Mouse (Mus musculus) small intestine, adult 2 months (tissue): ENCODE data around the gene Gm20388. TPM values are rescaled to one million over a fixed set of nuclear protein-coding genes. Genes with fewer than 3 reads are reported as not detected.

Source experiments
- H3K27ac ChIP-seq: fragments of 200-500 bp; 2 replicates; pipeline ENCODE4 v1.5.1; 2012; ENCODE audit warnings: low read depth, low read length, control low read depth, inconsistent platforms; ENCODE audit not compliant: insufficient read depth
- H3K27me3 ChIP-seq: fragments of 200-500 bp; 2 replicates; pipeline ENCODE4 v1.6.1; 2012; ENCODE audit warnings: mild to moderate bottlenecking, moderate library complexity, low read length, inconsistent platforms; ENCODE audit not compliant: control insufficient read depth, insufficient read depth
- H3K36me3 ChIP-seq: fragments of 200-500 bp; 2 replicates; pipeline ENCODE4 v1.6.1; 2012; ENCODE audit warnings: mild to moderate bottlenecking, low read length, control low read depth, inconsistent platforms; ENCODE audit not compliant: control insufficient read depth, insufficient read depth
- H3K4me1 ChIP-seq: fragments of 200-500 bp; 2 replicates; pipeline ENCODE4 v1.6.1; 2012; ENCODE audit warnings: low read length, inconsistent platforms, mixed read lengths; ENCODE audit not compliant: control insufficient read depth, insufficient read depth, insufficient read length
- H3K4me3 ChIP-seq: fragments of 200-500 bp; 2 replicates; pipeline ENCODE4 v1.5.1; 2012; ENCODE audit warnings: low read depth, mild to moderate bottlenecking, control low read depth, inconsistent platforms, low read length, moderate library complexity
- CTCF ChIP-seq: fragments of 200-500 bp; IDR thresholded peaks from 2 replicates; pipeline ENCODE4 v1.5.1; 2012; ENCODE audit warnings: low read depth, mild to moderate bottlenecking, control low read depth, inconsistent platforms, low read length, moderate library complexity, mixed read lengths; ENCODE audit not compliant: insufficient replicate concordance, insufficient read length; ENCODE audit errors: extremely low read depth
- POLR2A ChIP-seq: fragments of 200-500 bp; IDR thresholded peaks from 2 replicates; pipeline ENCODE4 v1.6.1; 2012; ENCODE audit warnings: low read depth, mild to moderate bottlenecking, control low read depth, inconsistent platforms, low read length, moderate library complexity
- WGBS: fragments of 180-500 bp; shearing (Covaris S2); methylation state at CpG from one replicate; pipeline ENCODE4 v1.1.7; 2018; 5-methylcytosine and 5-hydroxymethylcytosine counted together
- polyA plus RNA-seq: library from polyadenylated mRNA; depleted of rRNA; stranded (reverse); fragments of >200 nt; gene quantifications from 2 replicates; pipeline ENCODE4 v1.2.3, GENCODE M21; 2012

The Gm20388 gene
- polyA plus RNA-seq, 1 experiment, result 37.3 TPM

DNA sequence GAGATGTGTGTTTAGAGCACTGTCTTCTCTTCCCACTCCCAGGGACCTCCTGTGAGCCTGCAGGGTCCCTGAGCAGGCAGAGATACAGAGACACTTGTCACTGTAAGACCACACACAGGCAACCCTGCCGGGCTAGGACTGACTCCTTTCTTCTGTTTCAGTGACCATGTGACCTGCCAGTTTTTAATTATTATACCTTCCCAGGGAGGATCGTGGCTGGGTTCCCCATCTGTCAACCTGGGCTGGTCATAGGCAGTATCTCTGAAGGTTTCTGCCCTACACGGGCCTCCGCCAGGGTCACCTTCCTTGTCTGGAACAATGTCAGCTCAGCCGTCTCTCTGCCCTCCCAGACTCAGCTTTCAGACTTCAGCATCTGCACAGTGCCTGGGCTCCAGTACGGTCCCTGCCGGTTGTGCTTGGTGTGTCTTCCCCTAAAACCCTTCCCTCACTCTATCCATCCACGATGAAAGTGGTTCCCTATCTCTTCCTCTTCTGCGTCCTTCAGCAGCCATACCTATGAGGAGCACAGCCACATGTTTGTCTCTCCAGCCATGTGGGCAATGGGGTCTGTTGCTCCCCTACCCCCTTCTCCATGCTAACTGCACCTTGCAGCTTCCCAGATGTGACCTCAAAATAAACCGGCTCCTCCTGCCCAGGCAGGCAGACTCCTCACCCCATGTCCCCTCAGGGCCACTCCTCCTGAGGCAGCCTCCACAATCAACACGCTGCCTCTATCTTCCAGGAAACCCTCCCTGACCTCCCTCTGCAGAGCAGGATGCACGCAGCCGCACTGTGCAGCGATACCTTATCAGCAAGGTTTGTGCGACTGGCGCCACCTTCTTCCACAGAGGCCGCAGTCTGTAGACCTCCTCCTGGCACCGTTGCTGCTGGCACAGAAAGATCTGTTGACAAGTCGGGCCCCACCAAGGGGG is 2825.2 kb downstream of the Gm20388 start:
- Histone ChIP-seq H3K36me3 (no peaks in the 10 kb centered on the region), H3K27ac (no peak overlapping the region), H3K27me3 (no peaks in the 10 kb centered on the region), H3K4me3 (no peak overlapping the region), H3K4me1 (peaks cover 6% of the 10 kb centered on the region; the same call in 1 of the 2 replicates)
- no peak for TF ChIP-seq POLR2A
- TF ChIP-seq CTCF, result no peak
- 26% methylated on average over 19 of the region's 19 CpGs for WGBS

DNA sequence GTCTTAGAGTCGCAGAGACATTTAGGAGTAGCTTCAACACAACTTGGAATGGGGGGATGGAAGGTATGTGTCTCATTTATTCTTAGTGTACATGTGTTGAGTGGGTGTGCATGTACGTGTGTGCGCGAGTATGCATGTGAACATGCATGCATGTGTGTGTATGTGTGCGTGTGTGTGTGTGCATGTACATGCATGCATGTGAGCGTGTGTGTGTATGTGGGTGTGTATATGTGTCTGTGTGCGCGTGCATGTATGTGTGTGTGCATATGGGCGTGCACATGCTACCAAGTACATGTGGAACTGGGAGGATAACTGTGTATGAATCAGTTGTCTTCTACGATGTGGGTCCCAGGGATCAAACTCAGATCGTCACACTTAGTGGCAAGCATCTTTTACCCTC is 2826.0 kb downstream of the Gm20388 start:
- H3K4me1 ChIP-seq, result peaks cover 6% of the 10 kb centered on the region; the same call in 1 of the 2 replicates
- no peaks in the 10 kb centered on the region for H3K36me3 ChIP-seq
- no peaks in the 10 kb centered on the region for H3K27me3 ChIP-seq
- no peak overlapping the region for H3K27ac ChIP-seq
- 88% methylated on average over 11 of the region's 11 CpGs for WGBS
- no peak overlapping the region for H3K4me3 ChIP-seq
- TF ChIP-seq POLR2A (no peak), CTCF (no peak)

DNA sequence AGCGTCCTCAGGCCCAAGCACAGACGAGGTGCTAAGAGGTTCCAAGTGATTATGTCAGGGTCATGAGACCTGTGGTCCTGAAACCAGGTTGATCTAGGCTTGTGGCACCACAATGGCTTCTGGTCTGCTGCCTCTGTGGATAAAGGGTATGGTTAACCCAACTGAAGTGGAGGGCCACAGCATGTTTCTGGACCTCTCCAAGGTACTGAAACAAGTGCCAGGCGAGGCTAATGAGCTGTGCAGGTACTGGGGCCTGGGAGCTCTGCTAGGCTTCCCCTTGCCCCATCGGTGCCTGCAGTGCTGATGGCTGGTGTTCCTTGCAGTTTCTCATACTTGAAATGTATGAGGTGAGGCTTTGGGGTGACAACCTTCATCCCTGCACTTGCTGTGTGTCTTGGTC is 2826.4 kb downstream of the Gm20388 start:
- Histone ChIP-seq H3K36me3 (no peaks in the 10 kb centered on the region), H3K27me3 (no peaks in the 10 kb centered on the region), H3K27ac (no peak overlapping the region), H3K4me3 (no peak overlapping the region), H3K4me1 (peaks cover 6% of the 10 kb centered on the region; the same call in 1 of the 2 replicates)
- 66% methylated on average over 4 of the region's 4 CpGs for WGBS
- TF ChIP-seq CTCF, result no peak
- no peak for TF ChIP-seq POLR2A

DNA sequence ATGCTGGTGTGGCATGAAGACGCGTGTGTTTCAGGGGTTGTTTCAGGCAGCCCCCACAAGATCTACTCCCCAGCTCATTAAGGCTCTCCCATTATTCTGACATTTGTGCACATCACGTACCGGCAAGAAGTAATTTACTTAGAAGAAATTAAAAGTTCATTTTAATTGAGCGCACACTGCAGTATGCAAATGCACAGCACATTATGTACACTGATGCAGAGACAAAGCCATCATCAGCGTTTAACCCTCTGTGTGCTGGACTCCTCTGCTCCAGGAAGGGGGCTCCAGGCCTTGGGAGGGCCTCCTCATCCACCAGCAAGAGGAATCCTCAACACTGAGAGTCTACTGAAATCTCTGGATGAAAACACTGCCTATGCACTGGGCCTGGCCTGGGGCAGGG is 2827.2 kb downstream of the Gm20388 start:
- Histone ChIP-seq H3K27me3 (peaks cover 3% of the 10 kb centered on the region; the same call in 1 of the 2 replicates), H3K27ac (no peak overlapping the region), H3K4me3 (no peak overlapping the region), H3K36me3 (no peaks in the 10 kb centered on the region), H3K4me1 (peaks cover 6% of the 10 kb centered on the region; the same call in 1 of the 2 replicates)
- WGBS, result 90% methylated on average over 6 of the region's 6 CpGs
- no peak for TF ChIP-seq POLR2A
- no peak for TF ChIP-seq CTCF

DNA sequence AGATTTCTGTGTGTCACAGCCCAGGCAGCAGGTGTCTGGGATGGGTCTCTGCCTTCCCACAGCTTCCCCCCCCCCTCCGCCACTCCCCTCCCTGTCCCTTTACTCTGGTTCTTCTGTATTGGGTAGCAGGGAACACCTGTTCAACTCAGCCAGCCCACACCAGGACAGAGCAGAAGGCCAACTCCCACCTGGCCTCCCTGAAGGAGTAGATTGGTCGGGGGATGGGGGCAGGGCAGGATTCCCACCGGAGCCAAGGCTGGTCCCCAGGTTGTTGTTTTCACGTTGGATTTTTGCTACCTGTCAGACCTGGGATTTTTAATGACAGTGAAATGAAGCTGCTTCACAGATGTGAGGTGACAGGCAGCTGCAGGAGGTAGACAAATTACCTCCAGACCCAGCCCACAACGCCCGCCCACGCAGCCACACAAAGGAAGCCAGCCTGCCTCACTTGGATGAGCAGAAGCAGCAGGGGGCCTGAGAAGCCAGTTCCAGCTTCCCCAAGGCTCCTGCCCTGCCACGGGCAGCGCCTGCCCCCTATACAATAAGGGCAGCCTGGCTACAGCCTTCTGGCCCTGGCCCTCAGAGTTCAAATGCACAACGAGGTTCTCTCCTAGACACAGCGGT is 2828.6 kb downstream of the Gm20388 start:
- H3K27me3 ChIP-seq, result peaks cover 4% of the 10 kb centered on the region; the same call in 1 of the 2 replicates
- H3K4me1 ChIP-seq, result peaks cover 6% of the 10 kb centered on the region; the same call in 1 of the 2 replicates
- no peaks in the 10 kb centered on the region for H3K36me3 ChIP-seq
- H3K4me3 ChIP-seq, result no peak overlapping the region
- no peak overlapping the region for H3K27ac ChIP-seq
- TF ChIP-seq CTCF (no peak), POLR2A (no peak)
- WGBS, result 25% methylated on average over 11 of the region's 11 CpGs

DNA sequence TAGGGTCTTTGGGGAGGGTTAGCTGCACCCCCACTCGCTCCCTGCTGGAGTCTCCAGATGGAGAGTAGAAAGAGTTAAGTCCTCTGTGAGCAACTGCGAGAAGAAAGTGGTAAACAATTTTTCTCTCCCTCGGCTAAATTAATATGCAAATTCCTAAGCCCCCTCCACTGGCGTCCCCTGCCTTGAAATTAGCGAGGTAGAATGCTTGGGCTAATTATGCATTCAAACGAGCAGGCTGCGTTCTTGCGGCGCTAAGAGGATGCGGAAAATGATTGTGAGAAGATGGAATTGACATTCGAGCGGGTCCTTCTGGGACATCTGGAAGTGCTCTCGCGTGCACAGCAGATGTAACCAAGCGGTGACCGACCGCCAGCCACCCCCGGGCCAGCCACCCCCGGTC is 2831.8 kb downstream of the Gm20388 start:
- 39% methylated on average over 19 of the region's 19 CpGs for WGBS
- TF ChIP-seq POLR2A (no peak), CTCF (no peak)
- Histone ChIP-seq H3K27me3 (peaks cover 4% of the 10 kb centered on the region), H3K4me1 (peaks cover 3% of the 10 kb centered on the region; the same call in 1 of the 2 replicates), H3K4me3 (no peak overlapping the region), H3K27ac (no peak overlapping the region), H3K36me3 (no peaks in the 10 kb centered on the region)
